Mouse (Mus musculus): Measurements from ENCODE around the gene Jade2.

- TF ChIP-seq CTCF (conservative IDR thresholded peaks at IDR 0.05 in 1 of 2, IDR thresholded peaks at IDR 0.05 in 1 of 2; ENCODE audit: low read depth in 2 of 2, low read length in 2 of 2) (no peak), TBP (conservative IDR thresholded peaks at IDR 0.05; ENCODE audit: low read depth, low read length) (no peak), BHLHE40 (IDR thresholded peaks at IDR 0.05; ENCODE audit: low read depth, low read length) (no peak), E2F4 (IDR thresholded peaks at IDR 0.05; ENCODE audit: insufficient replicate concordance, low read depth, low read length) (no peak), POLR2A (IDR thresholded peaks at IDR 0.05; ENCODE audit: low read depth, low read length) (no peak), RCOR1 (conservative IDR thresholded peaks at IDR 0.05; ENCODE audit: low read depth, low read length) (no peak), RAD21 (IDR thresholded peaks at IDR 0.05; ENCODE audit: low read depth, low read length) (no peak), EP300 (IDR thresholded peaks at IDR 0.05; ENCODE audit: low read length) (no peak), HCFC1 (IDR thresholded peaks at IDR 0.05; ENCODE audit: low read depth, low read length) (no peak), NRF1 (IDR thresholded peaks at IDR 0.05; ENCODE audit: low read depth, low read length) (no peak), GABPA (IDR thresholded peaks at IDR 0.05; ENCODE audit: insufficient replicate concordance, low read depth, low read length) (no peak), NELFE (IDR thresholded peaks at IDR 0.05; ENCODE audit: low read depth, low read length) (no peak), ZKSCAN1 (IDR thresholded peaks at IDR 0.05; ENCODE audit: borderline replicate concordance, low read depth, low read length) (no peak), TCF12 (IDR thresholded peaks at IDR 0.05; ENCODE audit: low read depth, low read length) (no peak)
Observed at GRCm38 (mm10) chr11:51796272-51796671, 61.2 kb downstream of the Jade2 start.
